13 mouse cellular contexts compared by ENCODE assay signal in the genomic region with DNA sequence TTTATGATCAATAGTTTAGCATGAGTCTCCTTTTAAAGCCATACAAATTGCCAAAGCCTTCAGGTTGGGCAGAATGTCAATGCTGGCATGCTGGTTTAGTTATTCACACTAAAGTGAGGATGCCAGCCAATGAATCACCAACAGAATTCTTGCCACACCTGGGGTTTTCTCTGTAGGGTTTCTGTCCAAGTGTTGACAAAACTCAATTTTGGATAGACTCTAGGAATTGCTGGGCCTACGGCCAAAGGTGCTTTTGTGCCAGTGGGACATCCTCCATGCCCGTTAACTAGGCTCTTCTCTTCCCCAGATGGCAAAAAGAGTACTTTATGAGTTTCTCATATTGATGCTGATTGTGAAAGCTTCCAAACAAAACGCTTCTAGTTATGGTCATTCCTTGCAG.
DNase-seq lines count a peak whose midpoint lies in the region; ATAC-seq and TF ChIP-seq lines count a peak whose summit lies in the region.
"Had no signal": no experiment of that assay in that cellular context is flagged by ENCODE, and none has a peak within 500 bp of the region (broad histone marks: within the 10 kb centered on the region; RNA-seq: fewer than 3 reads in every experiment).

No protein-coding gene starts in this region.

- no peaks in the 10 kb centered on the region; the same call in 1 of the 2 replicates for H3K4me1 ChIP-seq in liver, adult 2 months (ENCODE audit: control insufficient read depth, insufficient read depth, low read length)
- H3K4me1 ChIP-seq in liver, embryonic 12.5 days: no peaks in the 10 kb centered on the region

- no peak overlapping the region for H3K27ac ChIP-seq in liver, adult 2 months (replicated peaks; ENCODE audit: insufficient read depth, low read depth, low read length)
- H3K27ac ChIP-seq in liver, embryonic 12.5 days: no peak overlapping the region

- intact Hi-C loops in heart, postnatal 36 days (cut with DNase I): no loop called here

- TF ChIP-seq CTCF in liver, adult 2 months (IDR thresholded peaks at IDR 0.05; ENCODE audit: low read depth, low read length): no peak

- no peak overlapping the region for H3K4me2 ChIP-seq in liver, embryonic 12.5 days

- no peak overlapping the region for H3K4me3 ChIP-seq in liver, adult 2 months (ENCODE audit: insufficient read depth, low read depth, low read length)
- no peak overlapping the region for H3K4me3 ChIP-seq in liver, embryonic 12.5 days

- H3K79me2 ChIP-seq in liver, adult 2 months (ENCODE audit: control insufficient read depth, insufficient read depth, low read length): no peaks in the 10 kb centered on the region

- no peaks in the 10 kb centered on the region for H3K9me3 ChIP-seq in liver, embryonic 12.5 days (replicated peaks)

- peak; percentile 23 for DNase-seq in adrenal gland, adult 2 months
- no peak for DNase-seq in adrenal gland, postnatal 4 days (ENCODE audit: low spot score in 2 of 2)
- peak; percentile 97 for DNase-seq in liver, adult 2 months (ENCODE audit: extremely low read depth, low read depth, low spot score)
- DNase-seq in cerebellum, adult 9-10 months: peak; percentile 57
- DNase-seq in layer of hippocampus, postnatal 25 days (ENCODE audit: extremely low spot score in 1 of 2, low spot score in 1 of 2): peak; percentile 11 to 16
- no peak for DNase-seq in heart, postnatal 36 days
- DNase-seq: heart, postnatal 14 days; liver; lung, postnatal 14 days had no signal

- no peaks in the 10 kb centered on the region for H3K27me3 ChIP-seq in liver, adult 2 months (ENCODE audit: control insufficient read depth, insufficient read depth, low read length)
- H3K27me3 ChIP-seq in liver, embryonic 12.5 days (replicated peaks): no peaks in the 10 kb centered on the region

- 25% methylated on average over 3 of the region's 3 CpGs for WGBS in liver, adult 2 months
- 61% methylated on average over 3 of the region's 3 CpGs for WGBS in liver, embryonic 12.5 days (ENCODE audit: insufficient replicate concordance)

- ATAC-seq in liver, embryonic 12.5 days: no peak
- ATAC-seq in megakaryocyte progenitor cell, adult 5-6 weeks (replicated peaks; ENCODE audit: poor library complexity): no peak
- ATAC-seq: activated CD4-positive, CD25-positive, alpha-beta regulatory T cell, adult 4 months; intestine, embryonic 16.5 days had no signal

- H3K9ac ChIP-seq in liver, adult 2 months (ENCODE audit: low read depth, low read length): no peak overlapping the region
- no peak overlapping the region for H3K9ac ChIP-seq in liver, embryonic 12.5 days

- no peak for TF ChIP-seq POLR2A in liver, adult 2 months (IDR thresholded peaks at IDR 0.05; ENCODE audit: extremely low read depth, insufficient read depth, low read length)

- H3K36me3 ChIP-seq in liver, adult 2 months (ENCODE audit: control insufficient read depth, insufficient read depth, low read length): no peaks in the 10 kb centered on the region
- no peaks in the 10 kb centered on the region for H3K36me3 ChIP-seq in liver, embryonic 12.5 days

Comparison
In these comparisons a context has a peak if more than half of its experiments do, and no peak if none do; other contexts are left out.
1. DNase-seq: peak in adrenal gland, adult 2 months (single experiment), liver, adult 2 months (single experiment), cerebellum, adult 9-10 months (single experiment) and layer of hippocampus, postnatal 25 days (2 of 2); none in adrenal gland, postnatal 4 days (0 of 2) and heart, postnatal 36 days (0 of 2).